Mouse (Mus musculus): Measurements from ENCODE around the gene Syvn1.

GRCm38 (mm10) chr19:6067011-6067723 lies 20.8 kb downstream of the Syvn1 start:
- TF ChIP-seq CTCF (IDR thresholded peaks at IDR 0.05; ENCODE audit: borderline replicate concordance, extremely low read depth, insufficient read depth, insufficient read length), result peak; percentile 92
- TF ChIP-seq POLR2A (IDR thresholded peaks at IDR 0.05; ENCODE audit: borderline replicate concordance, extremely low read depth, insufficient read depth, insufficient read length, poor library complexity, severe bottlenecking), result no peak
